Mouse (Mus musculus) E14TG2a.4 (cell line): ENCODE data around the gene Zfhx2.

Source experiments
- H3K27me3 ChIP-seq: 2 replicates; pipeline ENCODE4 v1.6.1; 2014; ENCODE audit warnings: low read length, control low read depth; ENCODE audit not compliant: insufficient read depth
- H3K36me3 ChIP-seq: 2 replicates; pipeline ENCODE4 v1.6.1; 2014; ENCODE audit warnings: low read length, control low read depth; ENCODE audit not compliant: insufficient read depth
- H3K4me1 ChIP-seq: replicated peaks from 2 replicates; pipeline ENCODE4 v1.6.1; 2014; ENCODE audit warnings: low read depth, low read length, control low read depth
- H3K4me3 ChIP-seq: replicated peaks from 2 replicates; pipeline ENCODE4 v1.5.1; 2014; ENCODE audit warnings: mild to moderate bottlenecking, low read length
- H3K9me3 ChIP-seq: 2 replicates; pipeline ENCODE4 v1.6.1; 2014; ENCODE audit warnings: low read length, control low read depth
- CTCF ChIP-seq: conservative IDR thresholded peaks from 2 replicates; pipeline ENCODE4 v1.5.1; 2014; ENCODE audit warnings: low read length
- NANOG ChIP-seq: IDR thresholded peaks from 2 replicates; pipeline ENCODE4 v1.6.1; 2014; ENCODE audit warnings: borderline replicate concordance, low read length, mixed read lengths
- POU5F1 ChIP-seq: IDR thresholded peaks from 2 replicates; pipeline ENCODE4 v1.6.1; 2014; ENCODE audit warnings: low read length, borderline replicate concordance

Gene Zfhx2

GRCm38 (mm10) chr14:55063581-55064381 is 28.3 kb downstream of the Zfhx2 start:
- H3K4me1 ChIP-seq, result peaks cover 98% of the 10 kb centered on the region
- no peaks in the 10 kb centered on the region for H3K27me3 ChIP-seq
- no peaks in the 10 kb centered on the region for H3K9me3 ChIP-seq
- no peak for TF ChIP-seq POU5F1
- no peak for TF ChIP-seq CTCF
- no peak for TF ChIP-seq NANOG
- H3K4me3 ChIP-seq, result peak overlapping the region; percentile 68
- H3K36me3 ChIP-seq, result peaks cover 70% of the 10 kb centered on the region

- Histone ChIP-seq H3K9me3 (no peaks in the 10 kb centered on the region), H3K27me3 (no peaks in the 10 kb centered on the region), H3K36me3 (peaks cover 64% of the 10 kb centered on the region), H3K4me3 (peak overlapping the region; percentile 62), H3K4me1 (peaks cover 96% of the 10 kb centered on the region)
- TF ChIP-seq POU5F1 (no peak), CTCF (no peak), NANOG (no peak)
These were observed 29.0 kb downstream of the Zfhx2 start for GRCm38 (mm10) chr14:55063117-55063516.

- no peak for TF ChIP-seq NANOG
- Histone ChIP-seq H3K27me3 (no peaks in the 10 kb centered on the region), H3K36me3 (peaks cover 59% of the 10 kb centered on the region), H3K4me3 (peak overlapping the region; percentile 62), H3K9me3 (no peaks in the 10 kb centered on the region), H3K4me1 (peaks cover 91% of the 10 kb centered on the region)
These were observed 29.5 kb downstream of the Zfhx2 start for GRCm38 (mm10) chr14:55062626-55063025.

GRCm38 (mm10) chr14:55061845-55062244 is 30.3 kb downstream of the Zfhx2 start:
- Histone ChIP-seq H3K36me3 (peaks cover 51% of the 10 kb centered on the region), H3K4me3 (no peak overlapping the region), H3K27me3 (no peaks in the 10 kb centered on the region), H3K4me1 (peaks cover 83% of the 10 kb centered on the region), H3K9me3 (no peaks in the 10 kb centered on the region)
- no peak for TF ChIP-seq POU5F1
- TF ChIP-seq NANOG, result no peak
- no peak for TF ChIP-seq CTCF

GRCm38 (mm10) chr14:55059931-55060330 is 32.2 kb downstream of the Zfhx2 start:
- no peak overlapping the region for H3K4me3 ChIP-seq
- H3K27me3 ChIP-seq, result no peaks in the 10 kb centered on the region
- H3K9me3 ChIP-seq, result no peaks in the 10 kb centered on the region
- H3K4me1 ChIP-seq, result peaks cover 72% of the 10 kb centered on the region
- TF ChIP-seq CTCF (no peak), NANOG (no peak), POU5F1 (no peak)
- peaks cover 35% of the 10 kb centered on the region for H3K36me3 ChIP-seq

GRCm38 (mm10) chr14:55059009-55059408 is 33.1 kb downstream of the Zfhx2 start:
- Histone ChIP-seq H3K4me1 (peaks cover 67% of the 10 kb centered on the region), H3K36me3 (peaks cover 25% of the 10 kb centered on the region), H3K9me3 (no peaks in the 10 kb centered on the region), H3K4me3 (no peak overlapping the region), H3K27me3 (peaks cover 5% of the 10 kb centered on the region; the same call in 1 of the 2 replicates)
- TF ChIP-seq POU5F1 (no peak), CTCF (no peak), NANOG (no peak)

GRCm38 (mm10) chr14:55055167-55055834 is 36.8 kb downstream of the Zfhx2 start:
- no peak for TF ChIP-seq NANOG
- no peak for TF ChIP-seq POU5F1
- no peak for TF ChIP-seq CTCF
- Histone ChIP-seq H3K4me1 (peaks cover 37% of the 10 kb centered on the region), H3K4me3 (no peak overlapping the region), H3K36me3 (no peaks in the 10 kb centered on the region), H3K27me3 (peaks cover 8% of the 10 kb centered on the region), H3K9me3 (no peaks in the 10 kb centered on the region)

- peaks cover 8% of the 10 kb centered on the region for H3K27me3 ChIP-seq
- H3K4me3 ChIP-seq, result no peak overlapping the region
- no peaks in the 10 kb centered on the region for H3K36me3 ChIP-seq
- peaks cover 37% of the 10 kb centered on the region for H3K4me1 ChIP-seq
- H3K9me3 ChIP-seq, result no peaks in the 10 kb centered on the region
- TF ChIP-seq NANOG, result no peak
- no peak for TF ChIP-seq POU5F1
- no peak for TF ChIP-seq CTCF
These were observed 37.9 kb downstream of the Zfhx2 start for GRCm38 (mm10) chr14:55054191-55054749.
